Mouse (Mus musculus) kidney, postnatal 0 days (tissue): ENCODE data around the gene Mettl16. TPM values are rescaled to one million over a fixed set of nuclear protein-coding genes. Genes with fewer than 3 reads are reported as not detected.
A peak's percentile ranks its signal among the peaks of the same experiment; 100 is the strongest.

Source experiments
- ATAC-seq: fragments of 200-750 bp; cut with Nextera tagmentation; replicated peaks from 2 replicates; pipeline ENCODE4 v1.8.0; 2017; ENCODE audit warnings: low read depth, moderate number of reproducible peaks, moderate TSS enrichment, moderate library complexity; ENCODE audit not compliant: low FRiP score
- DNase-seq: peaks from one replicate; pipeline ENCODE4 v3.0.0-alpha.2; 2016; ENCODE audit warnings: low spot score
- H3K27ac ChIP-seq: fragments of 300-500 bp; sonication (generic); 2 replicates; pipeline ENCODE4 v1.5.1; 2014; ENCODE audit warnings: mild to moderate bottlenecking
- H3K27me3 ChIP-seq: fragments of 300-500 bp; sonication (generic); 2 replicates; pipeline ENCODE4 v1.6.1; 2014; ENCODE audit warnings: low read length, mixed read lengths; ENCODE audit not compliant: insufficient read depth
- H3K36me3 ChIP-seq: fragments of 300-500 bp; sonication (generic); 2 replicates; pipeline ENCODE4 v1.6.1; 2014; ENCODE audit warnings: low read length, mixed read lengths; ENCODE audit not compliant: insufficient read depth
- H3K4me1 ChIP-seq: fragments of 300-500 bp; sonication (generic); replicated peaks from 2 replicates; pipeline ENCODE4 v1.6.1; 2014; ENCODE audit warnings: antibody characterized with exemption, low read length, mixed read lengths; ENCODE audit not compliant: insufficient read depth
- H3K4me2 ChIP-seq: fragments of 300-500 bp; sonication (generic); 2 replicates; pipeline ENCODE4 v1.6.1; 2014; ENCODE audit warnings: mild to moderate bottlenecking, low read length, moderate library complexity, mixed read lengths
- H3K4me3 ChIP-seq: fragments of 300-500 bp; sonication (generic); replicated peaks from 2 replicates; pipeline ENCODE4 v1.5.1; 2014; ENCODE audit warnings: low read depth, low read length
- H3K9ac ChIP-seq: fragments of 300-500 bp; sonication (generic); 2 replicates; pipeline ENCODE4 v1.6.1; 2014; ENCODE audit warnings: low read depth, low read length
- H3K9me3 ChIP-seq: fragments of 300-500 bp; sonication (generic); replicated peaks from 2 replicates; pipeline ENCODE4 v1.6.1; 2016; ENCODE audit warnings: low read length, inconsistent platforms, mixed read lengths
- CTCF ChIP-seq: IDR thresholded peaks from 2 replicates; pipeline ENCODE4 v1.5.1; 2016; ENCODE audit warnings: antibody characterized with exemption, low read depth, mild to moderate bottlenecking, moderate library complexity
- WGBS: fragments of 180-500 bp; shearing (Covaris S2); extraction: QIAGEN DNeasy Blood & Tissue Kit; methylation state at CpG from one replicate; pipeline ENCODE4 v1.1.7; 2014; 5-methylcytosine and 5-hydroxymethylcytosine counted together
- microRNA-seq: library from miRNA; unstranded; fragments of <30 nt; microRNA quantifications from one replicate; pipeline ENCODE4, GENCODE M21; 2016
- polyA plus RNA-seq: library from polyadenylated mRNA; unstranded; fragments of >200 nt; fragmentation: Nextera tagmentation; extraction: Ambion mirVana; gene quantifications from 2 replicates; pipeline ENCODE4 v1.2.1, GENCODE M21; 2015

The Mettl16 gene
- polyA plus RNA-seq, 1 experiment from 2014 or later = 27.1 TPM

DNA sequence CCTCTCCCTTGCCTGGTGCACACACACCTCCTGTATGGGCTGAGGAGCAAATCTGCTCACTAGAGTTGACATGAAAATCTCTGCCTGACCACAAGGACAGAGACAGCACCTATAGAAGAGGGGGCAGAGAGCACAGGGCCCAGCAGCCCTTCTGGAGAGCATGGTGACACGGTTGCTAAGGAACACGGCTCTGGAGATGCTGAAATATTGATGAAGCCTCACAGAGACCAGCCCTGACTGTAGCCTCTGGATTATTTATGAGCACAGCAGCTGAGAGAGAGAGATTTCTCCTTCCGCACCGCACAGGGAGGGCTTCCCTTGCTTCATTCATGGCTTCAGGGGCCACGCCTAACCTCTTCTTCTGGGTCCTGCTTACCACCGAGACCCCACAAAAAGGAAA is 99.0 kb downstream of the Mettl16 start:
- Histone ChIP-seq H3K9ac (no peak overlapping the region), H3K27ac (no peak overlapping the region), H3K9me3 (no peaks in the 10 kb centered on the region), H3K4me3 (no peak overlapping the region), H3K4me1 (no peaks in the 10 kb centered on the region), H3K27me3 (no peaks in the 10 kb centered on the region), H3K4me2 (no peak overlapping the region), H3K36me3 (0 out of 2 replicates have a peak, but pooled peaks cover 5% of the 10 kb centered on the region)
- DNase-seq (no peak), ATAC-seq (no peak)
- TF ChIP-seq CTCF = no peak
- WGBS = 81% methylated on average over 6 of the region's 6 CpGs

DNA sequence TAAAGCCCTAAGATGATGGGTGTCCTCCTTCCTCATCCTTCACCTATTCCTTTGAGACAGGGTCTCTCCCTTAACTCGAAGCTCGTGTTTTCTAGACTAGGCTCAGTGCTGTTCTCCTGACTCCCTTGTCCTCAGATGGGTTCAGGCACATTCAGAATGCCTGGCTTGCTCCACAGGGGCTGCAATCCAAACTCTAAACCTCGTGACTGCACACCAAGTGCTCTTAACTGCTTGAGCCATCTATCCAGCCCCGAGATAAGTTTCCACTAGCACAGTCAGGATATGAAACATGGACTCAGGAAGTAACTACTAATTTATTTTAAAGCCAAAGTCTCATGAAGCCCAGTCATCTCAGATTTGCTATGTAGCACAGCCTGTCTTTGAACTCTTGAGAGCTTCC is 99.9 kb downstream of the Mettl16 start:
- ATAC-seq (no peak), DNase-seq (no peak)
- H3K9ac ChIP-seq = no peak overlapping the region
- H3K4me1 ChIP-seq = no peaks in the 10 kb centered on the region
- TF ChIP-seq CTCF = no peak
- 60% methylated on average over 4 of the region's 4 CpGs for WGBS
- no peaks in the 10 kb centered on the region for H3K9me3 ChIP-seq
- H3K27ac ChIP-seq = no peak overlapping the region
- H3K4me2 ChIP-seq = no peak overlapping the region
- no peaks in the 10 kb centered on the region for H3K27me3 ChIP-seq
- no peak overlapping the region for H3K4me3 ChIP-seq
- 0 out of 2 replicates have a peak, but pooled peaks cover 5% of the 10 kb centered on the region for H3K36me3 ChIP-seq

DNA sequence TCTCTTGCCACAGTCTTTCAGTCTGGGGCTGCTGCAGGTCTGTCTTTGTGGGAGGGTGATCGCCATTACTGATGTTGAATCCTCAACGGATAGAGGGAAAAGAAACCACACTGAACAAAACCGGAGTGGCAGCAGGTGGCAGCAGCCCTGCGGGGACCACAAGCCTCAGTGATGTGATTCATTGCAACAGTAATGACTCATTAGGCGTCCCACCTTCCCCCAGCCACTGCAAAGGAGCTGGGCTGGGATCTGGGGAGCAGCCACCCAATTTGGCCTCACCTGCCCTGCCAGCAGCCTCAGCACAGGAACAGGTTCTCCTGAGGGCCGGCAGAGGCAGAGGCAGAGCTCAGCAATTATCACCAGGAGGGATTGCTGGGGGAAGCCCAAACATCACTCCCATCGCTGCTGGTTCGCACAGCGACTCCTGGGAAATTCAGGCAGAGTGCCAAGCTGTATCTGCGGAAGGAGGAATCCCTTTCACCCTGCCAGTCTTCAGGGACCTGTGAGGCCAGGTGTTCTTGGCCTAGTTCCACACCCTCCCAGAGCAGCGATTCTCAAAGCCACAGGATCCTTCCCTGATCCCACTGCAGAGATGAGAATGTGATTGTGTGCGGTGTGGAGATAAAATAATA is 100.5 kb downstream of the Mettl16 start:
- Histone ChIP-seq H3K4me2 (no peak overlapping the region), H3K9ac (no peak overlapping the region), H3K4me1 (no peaks in the 10 kb centered on the region), H3K27me3 (no peaks in the 10 kb centered on the region), H3K4me3 (no peak overlapping the region), H3K9me3 (no peaks in the 10 kb centered on the region), H3K36me3 (0 out of 2 replicates have a peak, but pooled peaks cover 5% of the 10 kb centered on the region), H3K27ac (no peak overlapping the region)
- 25% methylated on average over 12 of the region's 12 CpGs for WGBS
- ATAC-seq (no peak), DNase-seq (peak; percentile 34)
- TF ChIP-seq CTCF = peak; percentile 45

DNA sequence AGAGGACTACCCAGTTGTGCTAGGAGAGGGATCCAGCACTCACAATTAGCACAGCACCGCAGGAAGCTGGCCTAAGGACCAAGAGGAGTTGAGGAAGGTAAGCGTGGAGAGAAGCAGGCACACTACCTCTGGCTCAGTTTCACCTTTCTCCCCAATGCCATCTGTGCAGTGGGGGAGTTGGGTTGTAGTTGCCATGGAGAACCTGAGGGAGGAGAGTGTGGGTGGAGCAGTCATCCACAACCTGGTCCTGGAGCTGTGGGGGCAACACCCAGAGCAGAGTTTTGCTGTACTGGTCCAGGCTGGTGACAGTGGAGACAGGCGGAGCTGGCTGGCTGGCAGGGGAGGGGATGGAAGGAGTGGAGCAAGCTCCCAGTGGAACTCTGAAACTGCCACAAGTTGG is 104.0 kb downstream of the Mettl16 start:
- Histone ChIP-seq H3K4me2 (no peak overlapping the region), H3K4me3 (no peak overlapping the region), H3K9ac (no peak overlapping the region), H3K36me3 (no peaks in the 10 kb centered on the region), H3K4me1 (peaks cover 5% of the 10 kb centered on the region; the same call in 1 of the 2 replicates), H3K27ac (no peak overlapping the region), H3K9me3 (no peaks in the 10 kb centered on the region), H3K27me3 (no peaks in the 10 kb centered on the region)
- no peak for TF ChIP-seq CTCF
- WGBS = 44% methylated on average over 3 of the region's 3 CpGs
- ATAC-seq (no peak), DNase-seq (peak; percentile 49)

DNA sequence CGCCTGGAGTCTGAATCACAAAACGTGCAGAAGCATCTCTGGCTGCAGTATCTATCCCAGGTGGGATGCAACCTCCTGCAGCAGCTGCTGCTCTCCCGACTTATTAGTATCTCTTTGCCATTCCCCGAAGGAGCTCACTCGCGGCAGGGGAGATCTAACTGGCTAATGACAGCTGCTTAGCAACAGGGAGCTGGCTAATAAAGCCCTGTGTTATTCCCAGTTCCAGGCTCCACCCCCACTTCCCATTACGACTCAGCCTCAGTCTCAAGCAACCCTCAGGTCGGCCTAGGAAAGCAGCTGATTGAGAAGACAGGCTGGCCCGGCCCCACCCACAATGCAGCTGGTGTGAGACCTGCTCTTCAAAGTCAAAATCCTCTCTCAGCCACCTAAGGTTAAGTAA is 106.2 kb downstream of the Mettl16 start:
- Histone ChIP-seq H3K4me2 (peak overlapping the region; percentile 23; the same call in 1 of the 2 replicates), H3K9ac (no peak overlapping the region), H3K27ac (no peak overlapping the region), H3K27me3 (no peaks in the 10 kb centered on the region), H3K36me3 (no peaks in the 10 kb centered on the region), H3K9me3 (no peaks in the 10 kb centered on the region), H3K4me1 (peaks cover 5% of the 10 kb centered on the region; the same call in 1 of the 2 replicates), H3K4me3 (no peak overlapping the region)
- DNase-seq (peak; percentile 72), ATAC-seq (peak; percentile 69)
- TF ChIP-seq CTCF = no peak
- 6% methylated on average over 9 of the region's 9 CpGs for WGBS

Small RNA genes within 50 kb of the gene (microRNA-seq; reads per million reads assigned to microRNA genes)
- gene Mir6926 = not detected

Other genes with a start within 250 kb of the Mettl16 start
- 9.1 and 11.4 TPM in 2 replicates for gene Rap1gap2, start 159.9 kb upstream of the Mettl16 start, polyA plus RNA-seq
- gene Ccdc92b, start 151.2 kb upstream of the Mettl16 start, polyA plus RNA-seq = 0.23 and 0.33 TPM in 2 replicates
- gene Cluh, start 121.3 kb upstream of the Mettl16 start, polyA plus RNA-seq = 32.6 TPM in 2 replicates
- 51.4 and 53.0 TPM in 2 replicates for gene Pafah1b1, start 46.2 kb upstream of the Mettl16 start, polyA plus RNA-seq
- gene Mnt, start 60.1 kb downstream of the Mettl16 start, polyA plus RNA-seq = 5.5 and 5.7 TPM in 2 replicates
- gene Sgsm2, start 126.2 kb downstream of the Mettl16 start, polyA plus RNA-seq = 4.9 TPM in 2 replicates
- gene Tsr1, start 127.2 kb downstream of the Mettl16 start, polyA plus RNA-seq = 31.6 and 32.7 TPM in 2 replicates
- 11.9 and 12.5 TPM in 2 replicates for gene Smg6, start 155.0 kb downstream of the Mettl16 start, polyA plus RNA-seq
- 23.3 and 24.4 TPM in 2 replicates for gene Srr, start 155.1 kb downstream of the Mettl16 start, polyA plus RNA-seq